Mouse (Mus musculus): ENCODE measurements around the gene Akap11.
A peak's percentile ranks its signal among the peaks of the same experiment; 100 is the strongest.

The Akap11 gene

DNA sequence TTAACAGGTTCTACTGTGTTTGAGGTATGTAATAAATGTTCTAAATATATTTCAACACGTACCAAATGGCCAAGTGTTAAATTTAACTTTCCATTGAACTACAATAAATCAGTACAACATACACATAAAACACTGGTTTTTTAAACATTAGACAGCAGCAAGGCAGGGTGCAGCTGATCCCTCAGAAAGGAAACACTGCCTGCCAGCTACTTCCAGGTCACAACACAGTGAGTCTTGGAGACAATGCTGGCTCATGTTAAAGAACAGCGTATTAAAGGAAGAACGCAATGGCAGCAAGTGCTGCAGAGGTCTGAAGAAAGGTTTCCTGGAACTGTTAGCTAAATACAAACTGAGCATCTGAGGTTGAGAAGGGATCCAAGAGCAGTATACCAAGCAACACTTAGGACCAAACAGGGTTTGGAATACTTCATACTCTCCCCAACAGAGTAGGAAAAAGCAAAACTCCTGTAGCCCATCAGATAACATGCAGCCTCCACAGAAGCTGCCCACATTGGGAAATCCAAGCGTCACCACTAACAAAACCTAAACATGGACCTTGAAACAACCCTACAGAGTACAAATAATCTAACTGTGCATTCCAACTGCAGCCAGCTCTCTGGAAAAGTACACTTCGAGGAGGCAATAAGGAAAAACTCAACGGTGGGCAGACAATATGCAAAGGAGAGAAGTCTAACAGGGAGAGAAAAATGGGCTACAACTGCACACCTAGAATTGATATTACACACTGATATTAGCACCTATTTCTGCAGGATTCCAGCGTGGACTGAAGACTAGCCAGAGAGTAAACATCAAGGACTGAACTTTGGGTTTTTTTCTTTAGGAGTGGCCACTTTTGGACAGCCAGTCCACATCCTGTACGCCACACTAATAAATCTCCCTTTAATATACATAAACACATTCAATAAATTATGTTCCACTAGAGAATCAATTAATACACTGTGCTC lies 7.9 kb downstream of the Akap11 start:
- DNase-seq (ENCODE audit: low read depth, low spot score), result no peak

DNA sequence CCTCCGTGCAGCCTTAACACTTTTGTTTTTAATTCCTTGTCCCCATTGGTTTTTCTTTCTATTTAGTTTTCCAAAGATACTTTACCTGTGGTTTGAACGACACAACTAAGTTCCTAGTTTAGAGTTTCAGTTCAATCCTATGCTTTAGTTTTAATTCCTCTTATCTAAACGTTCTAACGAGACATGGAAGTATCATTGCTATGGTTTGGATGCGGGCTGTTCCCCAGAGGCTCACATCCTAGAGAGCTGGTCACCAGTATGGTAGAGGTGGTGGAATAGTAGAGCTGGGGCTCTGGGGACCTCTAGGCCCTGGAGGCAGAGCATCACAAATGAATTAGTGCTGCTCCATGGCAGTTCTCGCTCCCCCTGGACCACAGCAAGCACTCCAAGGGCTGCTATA lies 9.7 kb downstream of the Akap11 start:
- no peak for DNase-seq (ENCODE audit: low read depth, low spot score)

DNA sequence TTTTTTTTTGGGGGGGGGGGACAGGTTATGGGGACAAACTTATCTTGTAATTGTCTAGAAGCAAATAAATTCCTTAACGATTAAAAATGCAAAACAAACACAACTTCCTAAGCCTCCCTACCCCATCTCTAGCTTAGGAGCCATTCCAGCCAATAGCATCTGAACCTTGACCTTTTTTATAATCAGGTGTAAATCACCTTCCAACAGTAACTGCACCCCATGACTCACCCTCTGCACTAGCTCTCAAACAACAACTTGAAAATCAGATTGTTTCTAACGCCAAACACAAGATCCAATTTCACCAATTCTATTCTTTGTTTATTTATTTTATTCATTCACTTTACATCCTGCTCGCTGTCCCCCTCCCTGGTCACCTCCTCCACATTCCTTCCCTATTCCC lies 10.1 kb downstream of the Akap11 start:
- DNase-seq (ENCODE audit: low read depth, low spot score), result no peak

DNA sequence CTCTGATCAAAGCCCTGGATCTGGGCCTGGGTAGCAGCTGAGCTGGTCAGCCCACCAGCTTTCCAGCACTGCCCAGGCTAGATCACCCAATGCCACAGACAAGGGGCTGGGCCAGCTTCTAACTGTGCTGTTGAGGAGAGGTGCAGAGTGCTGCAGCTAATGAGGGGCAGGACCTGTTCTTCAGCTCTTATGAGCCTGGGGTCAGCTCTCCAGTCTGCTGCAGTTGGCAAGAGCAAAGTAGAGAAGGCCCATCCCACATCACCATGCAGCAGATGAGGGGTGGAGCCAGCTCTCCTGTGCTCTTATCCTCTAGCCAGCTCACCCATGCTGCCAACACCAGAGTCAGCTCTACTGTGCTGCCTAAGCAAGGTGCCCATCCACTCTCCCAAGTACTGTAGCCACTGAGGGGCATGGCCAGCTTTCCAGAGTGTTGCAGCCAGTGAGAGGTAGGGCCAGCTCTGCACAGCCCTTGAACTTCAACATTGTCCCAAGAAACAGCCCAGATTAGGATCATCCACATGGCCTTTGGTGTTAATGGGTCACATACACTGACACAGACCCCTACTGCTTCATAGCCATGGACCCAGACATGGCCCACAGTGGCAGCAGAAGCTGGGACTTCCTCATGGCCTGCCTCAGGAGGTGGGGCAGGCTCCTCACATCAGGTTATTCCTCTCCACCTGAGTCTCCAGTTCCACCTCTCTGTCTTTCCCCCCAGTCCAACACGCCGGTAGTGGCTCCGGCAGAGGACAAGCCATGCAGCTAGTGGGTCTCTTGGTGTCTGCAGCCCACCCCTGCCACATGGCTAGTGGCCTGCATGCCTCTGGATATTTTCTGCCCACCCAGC lies 10.8 kb downstream of the Akap11 start:
- no peak for DNase-seq (ENCODE audit: low read depth, low spot score)

DNA sequence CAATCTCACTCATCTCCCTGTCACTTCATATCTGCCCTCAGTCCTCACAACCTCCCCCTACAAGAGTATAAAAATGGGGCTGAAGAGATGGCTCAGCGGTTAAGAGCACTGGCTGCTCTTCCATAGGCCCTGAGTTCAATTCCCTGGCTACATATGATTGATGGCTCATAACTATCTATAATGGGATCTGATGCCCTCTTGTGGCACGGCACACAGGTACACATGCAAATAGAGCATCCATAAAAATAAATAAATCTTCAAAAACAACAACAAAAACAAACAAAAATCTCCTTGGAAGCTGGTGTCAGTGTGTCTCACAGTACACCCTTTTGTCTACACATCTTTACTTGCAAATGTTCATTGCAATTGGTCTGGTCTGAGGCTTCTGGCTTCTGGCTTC lies 11.5 kb downstream of the Akap11 start:
- DNase-seq (ENCODE audit: low read depth, low spot score), result no peak

DNA sequence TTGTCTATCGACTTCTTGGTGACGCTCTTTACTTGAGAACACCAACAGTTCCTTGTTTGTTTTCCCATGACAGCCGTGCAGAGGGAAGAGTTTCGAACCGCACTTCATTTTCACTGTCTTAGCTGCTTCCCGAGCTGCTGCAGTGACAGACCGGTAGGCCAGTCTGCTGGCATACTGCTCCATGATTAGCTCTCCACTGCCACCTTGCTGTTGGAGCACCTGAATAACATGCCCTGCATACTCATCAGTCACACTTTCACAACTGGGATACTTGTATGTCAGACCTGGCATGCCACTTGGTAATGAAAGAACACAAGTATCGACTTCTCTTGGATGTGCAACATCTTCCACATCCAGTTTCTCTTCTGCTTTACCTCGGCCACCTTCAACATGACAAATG lies 25.9 kb downstream of the Akap11 start:
- no peak for DNase-seq (ENCODE audit: low read depth, low spot score)

DNA sequence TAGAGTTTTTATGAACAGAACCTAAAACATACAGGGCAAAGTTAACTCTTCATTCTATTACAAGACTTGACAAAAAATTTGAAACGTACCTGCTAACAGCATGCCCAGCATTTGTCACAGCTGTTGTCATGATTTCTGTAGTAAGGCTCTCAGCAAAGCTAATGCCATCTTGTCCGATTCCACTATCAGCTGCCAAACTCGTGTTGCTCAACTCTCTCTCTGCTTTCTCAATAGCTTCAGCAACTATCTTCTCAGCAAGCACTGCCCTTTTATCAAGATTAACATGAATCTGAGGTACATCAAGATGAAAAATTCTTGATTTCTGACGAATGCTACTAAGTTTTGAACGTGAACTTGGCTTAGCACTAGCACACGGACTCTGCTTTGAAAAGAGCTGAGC lies 26.8 kb downstream of the Akap11 start:
- no peak for DNase-seq (ENCODE audit: low read depth, low spot score)

DNA sequence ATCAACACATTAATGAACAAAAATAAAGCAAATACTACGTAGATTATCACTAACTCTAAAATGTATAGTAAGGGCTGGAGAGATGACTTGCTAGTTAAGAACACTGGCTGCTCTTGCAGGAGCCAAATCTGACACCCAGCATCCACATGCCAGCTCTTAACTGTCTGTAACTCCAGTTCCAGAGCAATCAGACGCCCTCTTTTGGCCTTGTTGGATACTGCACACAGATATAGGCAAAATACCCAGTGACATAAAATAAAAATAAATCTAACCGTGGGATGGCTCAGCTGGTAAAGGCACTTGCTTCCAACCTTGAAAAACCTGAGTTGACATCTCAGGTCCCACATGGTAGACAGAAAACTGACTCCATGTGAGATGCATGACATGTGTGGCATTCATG lies 36.0 kb downstream of the Akap11 start:
- no peak for DNase-seq (ENCODE audit: low read depth, low spot score)

DNA sequence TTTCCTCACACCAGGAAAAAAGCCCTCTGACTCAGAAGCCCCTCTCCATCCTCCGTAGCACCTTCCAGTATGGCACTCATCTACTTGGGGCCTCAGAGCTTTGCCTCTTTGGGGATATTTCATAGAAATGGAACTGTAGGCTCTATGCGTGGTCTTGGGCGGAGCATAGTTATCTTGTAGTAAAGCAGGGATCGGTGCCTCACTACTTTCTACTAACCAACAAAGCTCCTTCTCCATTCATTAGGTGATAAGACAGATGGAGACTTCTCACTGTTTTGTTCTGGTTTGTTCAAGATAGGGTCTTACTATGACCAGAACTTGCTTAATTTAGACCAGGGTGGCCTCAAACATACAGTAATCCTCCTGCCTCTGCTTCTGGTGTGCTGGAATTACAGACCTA lies 39.9 kb downstream of the Akap11 start:
- no peak for DNase-seq (ENCODE audit: low read depth, low spot score)

DNA sequence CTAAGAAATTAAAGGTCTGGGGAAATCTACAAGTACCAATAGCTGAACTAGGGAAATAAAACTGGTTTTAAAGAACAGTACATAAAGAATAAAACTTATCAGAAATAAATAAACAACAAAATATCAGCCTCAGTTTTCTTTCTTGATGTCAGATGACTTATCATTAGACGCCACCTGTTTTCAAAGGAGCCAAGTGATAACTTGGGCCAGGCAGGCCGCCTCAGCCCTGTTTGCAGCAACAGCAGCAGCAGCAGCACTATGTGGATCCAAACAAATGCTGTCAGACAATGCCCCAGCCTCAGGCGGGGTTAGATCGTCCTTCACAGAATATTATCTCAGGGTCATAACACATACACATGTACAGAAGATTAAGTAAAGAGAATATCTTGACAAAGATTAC lies 41.4 kb downstream of the Akap11 start:
- DNase-seq (ENCODE audit: low read depth, low spot score), result no peak

DNA sequence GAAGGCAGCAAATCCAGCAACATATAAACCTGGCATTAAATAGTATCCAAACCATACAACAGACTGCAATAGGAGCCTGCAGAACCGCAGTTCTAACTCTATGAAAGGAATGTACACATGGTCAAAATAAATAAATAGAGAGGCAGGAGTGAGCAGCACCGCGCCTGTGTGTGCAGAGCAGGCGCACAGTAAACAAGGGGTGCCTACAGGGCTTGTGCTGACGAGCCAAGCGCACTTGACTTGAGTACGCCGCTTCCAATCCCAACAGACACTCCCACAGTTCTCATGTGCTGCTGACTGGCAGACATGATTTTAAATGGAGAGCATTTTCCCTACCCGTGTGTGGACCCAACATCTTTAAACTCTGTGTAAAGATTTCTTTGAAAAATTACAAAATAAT lies 44.0 kb downstream of the Akap11 start:
- no peak for DNase-seq (ENCODE audit: low read depth, low spot score)

DNA sequence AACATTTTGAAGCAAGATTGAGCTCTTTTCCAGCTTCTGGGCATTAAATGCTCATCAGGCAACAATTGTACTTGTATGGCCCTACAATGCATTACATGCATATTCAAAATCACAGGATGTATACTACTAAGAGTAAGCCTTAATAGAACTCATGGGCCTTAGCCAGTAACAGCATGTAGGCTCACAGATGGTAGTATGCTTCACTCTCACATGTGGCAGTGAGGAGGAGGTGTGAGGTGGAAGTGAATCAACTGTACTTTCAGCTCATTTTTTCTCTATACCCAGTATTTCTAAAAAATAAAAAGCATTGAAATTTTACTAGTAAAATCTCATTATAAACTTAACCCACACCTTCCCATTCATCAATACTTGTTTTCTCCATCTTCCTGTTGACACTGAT lies 45.2 kb downstream of the Akap11 start:
- DNase-seq (ENCODE audit: low read depth, low spot score), result no peak

DNA sequence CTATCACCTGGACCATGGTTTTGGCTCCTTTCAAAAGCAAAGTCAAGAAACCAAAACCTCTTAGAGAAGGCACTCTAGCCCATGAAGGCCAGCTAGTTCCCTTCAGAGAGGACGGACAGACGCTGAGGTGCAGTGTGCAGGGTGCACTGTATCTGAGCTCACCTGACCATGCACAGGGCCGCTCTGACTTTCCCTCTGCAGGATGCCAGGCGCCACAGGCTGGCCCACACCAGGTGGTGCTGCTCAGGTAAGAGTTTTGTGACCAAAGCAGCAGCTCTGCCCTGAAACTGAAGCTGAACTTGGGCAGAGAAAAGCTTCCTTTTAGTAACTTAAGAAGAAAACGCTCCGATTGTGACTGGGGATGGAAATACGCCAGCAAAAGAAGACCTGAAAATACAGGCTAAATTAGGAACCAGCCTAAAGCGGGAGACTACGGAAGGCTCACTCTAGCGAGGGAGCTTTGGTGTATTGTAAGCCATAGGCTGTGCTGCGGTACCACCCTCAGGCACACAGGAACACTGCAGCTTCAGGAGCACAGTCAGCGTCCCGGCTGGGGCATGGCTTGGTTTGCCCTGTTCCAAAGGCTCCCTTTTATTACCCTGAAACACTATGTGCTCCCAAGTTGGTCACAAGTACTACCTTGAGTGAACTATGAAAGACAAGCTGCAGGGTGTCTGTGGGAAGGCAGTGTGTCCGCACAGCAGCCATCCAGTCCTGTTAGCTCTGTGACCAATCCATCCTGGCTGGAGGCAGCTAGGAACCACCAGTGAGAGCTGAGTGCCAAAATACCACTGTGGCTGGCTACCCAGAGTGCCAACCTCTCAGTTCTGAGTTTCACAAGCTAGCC lies 54.0 kb downstream of the Akap11 start:
- peak; percentile 4 for DNase-seq (ENCODE audit: low read depth, low spot score)

DNA sequence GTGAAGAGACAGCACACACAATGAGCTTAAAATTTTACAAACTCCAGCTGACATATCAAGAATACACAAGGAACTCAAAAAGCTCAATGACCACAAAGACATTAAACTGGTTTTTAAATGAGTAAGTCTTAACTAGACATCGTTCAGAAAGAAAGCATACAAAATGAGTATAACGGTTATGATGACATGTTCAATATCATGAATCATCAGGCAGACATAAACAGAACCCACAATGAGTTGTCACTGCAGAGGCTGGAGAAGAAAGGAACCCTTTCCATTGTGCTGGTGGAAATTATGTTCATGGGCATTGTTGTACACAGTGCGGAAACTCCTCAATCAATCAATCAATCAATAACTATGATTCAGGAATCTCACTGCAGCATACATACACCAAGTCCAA lies 62.5 kb downstream of the Akap11 start:
- no peak for DNase-seq (ENCODE audit: low read depth, low spot score)

DNA sequence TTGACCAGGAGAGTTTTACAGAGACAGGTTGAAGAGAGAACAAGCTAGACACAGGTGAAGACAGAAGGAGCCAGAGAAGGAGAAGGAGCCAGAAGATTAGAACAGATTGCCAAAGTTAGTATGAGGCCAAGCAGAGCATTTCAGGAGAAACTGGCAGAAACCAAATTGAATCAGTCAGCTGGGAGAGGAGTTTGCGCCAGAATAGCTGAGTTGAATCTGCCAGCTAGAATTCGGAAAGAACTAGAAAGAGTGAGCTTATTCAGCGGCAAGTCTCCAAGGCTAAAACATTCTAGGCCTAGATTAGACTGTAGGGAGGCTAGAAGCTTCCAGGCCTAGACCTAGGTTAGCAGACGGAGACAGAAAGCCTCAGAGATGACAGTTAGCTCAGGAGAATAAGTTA lies 65.9 kb downstream of the Akap11 start:
- DNase-seq (ENCODE audit: low read depth, low spot score), result no peak

DNA sequence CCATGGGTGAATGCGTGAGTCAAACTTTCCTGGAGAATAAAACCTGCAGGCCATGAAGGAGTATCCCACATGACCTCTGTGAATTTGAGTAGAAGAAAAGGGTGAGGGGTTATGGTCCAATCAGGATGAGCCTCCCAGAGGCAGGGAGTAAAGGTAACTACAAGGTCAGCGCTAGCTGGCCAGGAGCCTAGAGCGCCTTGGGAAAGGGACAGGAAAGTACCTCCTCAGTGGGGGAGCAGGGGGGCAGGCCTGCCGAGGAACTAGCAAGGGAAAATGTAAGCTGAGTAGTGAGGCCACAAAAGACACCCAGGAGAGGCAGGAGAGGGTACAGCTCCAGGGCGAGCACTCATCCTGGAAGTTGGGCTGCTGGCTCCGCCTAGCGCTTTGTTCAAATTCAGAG lies 67.6 kb downstream of the Akap11 start:
- DNase-seq (ENCODE audit: low read depth, low spot score), result no peak

DNA sequence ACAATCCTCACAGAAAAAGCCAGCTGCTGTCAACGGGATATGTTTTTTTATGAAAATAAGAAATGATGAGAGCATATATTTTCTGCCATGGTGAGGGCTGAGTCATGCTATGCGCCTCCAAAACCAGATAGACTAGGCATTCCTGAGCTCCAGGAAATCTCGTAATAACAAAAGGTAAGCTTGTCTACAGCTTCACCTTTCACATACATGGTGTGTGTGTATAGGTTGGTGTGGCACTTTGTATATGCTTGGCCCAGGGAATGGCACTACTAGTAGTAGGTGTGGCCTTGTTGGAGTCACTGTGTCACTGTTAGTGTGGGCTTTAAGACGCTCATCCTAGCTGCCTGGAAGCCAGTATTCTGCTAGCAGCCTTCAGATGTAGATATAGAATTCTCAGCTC lies 68.6 kb downstream of the Akap11 start:
- DNase-seq (ENCODE audit: low read depth, low spot score), result no peak

DNA sequence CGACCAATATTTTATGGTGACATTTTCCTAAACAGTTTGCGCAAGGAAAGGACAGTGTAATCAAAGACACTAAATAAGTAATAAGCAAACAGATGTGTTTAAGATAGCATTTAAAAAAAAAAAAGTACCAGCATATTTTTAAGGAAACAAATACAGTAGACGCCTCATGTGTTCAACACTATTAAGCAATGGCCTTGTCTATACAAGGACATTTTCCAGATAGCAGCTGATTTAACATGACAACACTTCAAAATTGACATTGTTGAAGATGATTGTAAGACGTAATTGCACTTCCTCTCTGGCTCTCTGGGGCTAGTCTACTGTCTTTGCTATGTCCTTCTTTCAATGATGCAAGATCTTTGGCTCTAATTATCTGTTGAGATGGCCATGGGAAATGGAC lies 72.3 kb downstream of the Akap11 start:
- DNase-seq (ENCODE audit: low read depth, low spot score), result no peak

DNA sequence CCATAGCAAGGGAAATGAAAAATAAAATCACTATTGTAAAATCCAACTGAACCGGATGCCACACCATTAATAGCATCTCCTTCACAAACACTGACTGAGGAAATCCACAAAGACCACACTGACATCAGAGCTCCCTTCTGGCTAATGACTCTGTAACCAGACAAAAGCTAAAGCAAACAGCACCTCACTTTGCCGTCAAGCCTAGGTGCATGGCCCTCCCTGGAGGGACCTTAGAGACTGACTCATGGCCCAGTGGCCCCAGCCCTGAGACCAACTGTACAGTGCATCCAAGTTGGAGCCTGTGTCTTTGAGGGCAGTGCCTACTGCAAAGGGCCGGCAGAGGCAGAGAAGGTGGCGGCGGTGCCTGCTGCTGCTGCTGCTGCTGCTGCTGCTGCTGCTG lies 77.5 kb downstream of the Akap11 start:
- no peak for DNase-seq (ENCODE audit: low read depth, low spot score)

DNA sequence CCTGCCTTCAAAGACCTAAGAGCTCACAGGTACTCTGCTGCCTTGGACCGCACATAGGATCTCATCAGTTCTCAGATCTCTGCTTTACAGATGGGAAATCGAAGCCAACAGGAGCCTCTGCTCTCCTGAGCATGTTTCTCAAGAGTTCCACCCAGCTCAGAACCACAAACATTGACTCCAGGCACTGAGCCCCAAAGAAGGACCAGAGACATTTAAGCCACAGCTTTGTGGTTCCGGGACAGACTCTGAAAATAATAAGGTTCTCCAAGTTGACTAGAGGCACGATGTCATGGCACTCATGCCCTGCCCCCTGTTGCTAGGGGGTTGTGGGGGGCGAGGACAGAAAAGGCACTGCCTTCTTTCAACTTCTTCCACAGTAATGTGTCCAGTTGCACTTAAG lies 77.9 kb downstream of the Akap11 start:
- DNase-seq (ENCODE audit: low read depth, low spot score), result no peak

DNA sequence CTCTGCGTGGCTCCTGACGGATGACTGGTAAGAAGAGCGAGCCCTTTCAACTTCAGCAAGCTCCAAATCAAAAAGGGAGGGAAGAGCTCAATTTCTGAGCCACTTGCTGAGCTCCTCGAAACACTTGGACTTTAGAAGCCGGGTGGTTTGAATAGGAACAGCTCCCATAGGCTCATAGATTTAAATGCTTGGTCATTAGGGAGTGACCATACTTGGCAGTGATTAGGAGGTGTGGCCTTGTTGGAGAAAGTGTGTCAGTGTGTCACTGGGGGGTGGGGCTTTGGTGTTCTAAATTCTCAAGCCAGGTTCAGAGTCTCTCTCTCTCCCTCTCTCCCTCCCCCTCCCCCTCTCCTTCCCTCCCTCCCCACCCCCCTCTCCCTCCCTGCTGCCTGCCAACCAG lies 81.6 kb downstream of the Akap11 start:
- no peak for DNase-seq (ENCODE audit: low read depth, low spot score)

Data from retina, postnatal 7 days (tissue).